Mouse (Mus musculus) heart, postnatal 0 days (tissue): ENCODE data around the gene Smim1.

Source experiments
- CTCF ChIP-seq: IDR thresholded peaks from 2 replicates; pipeline ENCODE4 v1.5.1; 2016; ENCODE audit warnings: antibody characterized with exemption, control low read depth, low read depth
- EP300 ChIP-seq: IDR thresholded peaks from 2 replicates; pipeline ENCODE4 v1.6.1; 2016; ENCODE audit warnings: antibody characterized with exemption, low read depth

GRCm38 (mm10) chr4:154056661-154057060 is 30.6 kb upstream of the Smim1 start:
- TF ChIP-seq CTCF (no peak), EP300 (no peak)
